Mouse (Mus musculus): Measurements from ENCODE around the gene Anapc2. TPM values are rescaled to one million over a fixed set of nuclear protein-coding genes. Genes with fewer than 3 reads are reported as not detected.

The Anapc2 gene
- total and polyA plus RNA-seq, 3 experiments = 13.0 to 55.2 (median 14.5) TPM

- Histone ChIP-seq H3K27me3 (replicated peaks) (no peaks in the 10 kb centered on the region), H3K4me1 (ENCODE audit: control insufficient read depth in 1 of 2, insufficient read depth in 2 of 2) (peaks cover 23 to 63% of the 10 kb centered on the region in 2 experiments), H3K79me2 (replicated peaks; ENCODE audit: control insufficient read depth, extremely low read depth, insufficient read depth, poor library complexity, severe bottlenecking) (peaks cover 5% of the 10 kb centered on the region; the same call in 1 of the 2 replicates), H3K4me3 (replicated peaks in 1 of 3; ENCODE audit: low read depth in 2 of 3, low read length in 2 of 3, poor library complexity in 1 of 3) (peak overlapping the region; percentile 16 to 86 (median 80)), H3K27ac (ENCODE audit: insufficient read depth, low read depth) (no peak overlapping the region), H3K9me3 (replicated peaks; ENCODE audit: low read length) (no peaks in the 10 kb centered on the region), H3K36me3 (replicated peaks in 1 of 2; ENCODE audit: control insufficient read depth in 1 of 2, insufficient read depth in 1 of 2, low read length in 1 of 2) (peaks cover 5 to 22% of the 10 kb centered on the region in 2 experiments), H3K9ac (ENCODE audit: insufficient read depth, low read depth) (no peak overlapping the region), H3K4me2 (ENCODE audit: insufficient read depth, low read depth, poor library complexity, severe bottlenecking) (peak overlapping the region; percentile 48)
- in situ Hi-C loops (cut with MboI; ENCODE audit: low pct_ligation_motif_present, low pct_unique_long_range_greater_than_20kb, low sequenced_read_pairs) = no loop called here
- dilution Hi-C loops (cut with MboI; ENCODE audit: extremely low pct_ligation_motif_present, extremely low pct_unique_long_range_greater_than_20kb, low sequenced_read_pairs) = no loop called here
- no peak for DNase-seq (ENCODE audit: extremely low read depth)
- TF ChIP-seq NELFE (IDR thresholded peaks at IDR 0.05; ENCODE audit: low read depth, low read length) (no peak), NRF1 (IDR thresholded peaks at IDR 0.05; ENCODE audit: low read depth, low read length) (no peak), PAX5 (IDR thresholded peaks at IDR 0.05; ENCODE audit: low read length) (no peak), MAX (IDR thresholded peaks at IDR 0.05; ENCODE audit: low read length) (no peak), ZC3H11A (IDR thresholded peaks at IDR 0.05; ENCODE audit: low read depth, low read length) (no peak), UBTF (IDR thresholded peaks at IDR 0.05; ENCODE audit: low read depth, low read length) (no peak), ELF1 (IDR thresholded peaks at IDR 0.05; ENCODE audit: low read depth, low read length) (no peak), CHD1 (IDR thresholded peaks at IDR 0.05; ENCODE audit: low read depth, low read length) (no peak), MAFK (IDR thresholded peaks at IDR 0.05; ENCODE audit: insufficient replicate concordance, low read length) (no peak), IRF4 (IDR thresholded peaks at IDR 0.05; ENCODE audit: low read depth, low read length) (no peak), KAT2A (IDR thresholded peaks at IDR 0.05; ENCODE audit: insufficient replicate concordance, low read length) (no peak), MYC (IDR thresholded peaks at IDR 0.05; ENCODE audit: low read depth, low read length) (no peak), ZKSCAN1 (IDR thresholded peaks at IDR 0.05; ENCODE audit: borderline replicate concordance, low read depth, low read length) (no peak), SMC3 (IDR thresholded peaks at IDR 0.05; ENCODE audit: low read depth, low read length) (no peak), JUND (conservative IDR thresholded peaks at IDR 0.05; ENCODE audit: low read depth, low read length) (no peak), TCF12 (IDR thresholded peaks at IDR 0.05; ENCODE audit: low read depth, low read length) (no peak)
Observed at GRCm38 (mm10) chr2:25264286-25264660, 8.0 kb upstream of the Anapc2 start.

- H3K4me1 ChIP-seq (ENCODE audit: control insufficient read depth in 1 of 2, insufficient read depth in 2 of 2) = peaks cover 23 to 64% of the 10 kb centered on the region in 2 experiments
- H3K36me3 ChIP-seq (replicated peaks in 1 of 2; ENCODE audit: control insufficient read depth in 1 of 2, insufficient read depth in 1 of 2, low read length in 1 of 2) = peaks cover 8 to 27% of the 10 kb centered on the region in 2 experiments
- in situ Hi-C loops (cut with MboI; ENCODE audit: low pct_ligation_motif_present, low pct_unique_long_range_greater_than_20kb, low sequenced_read_pairs) = no loop called here
- peak overlapping the region; percentile 48 for H3K4me2 ChIP-seq (ENCODE audit: insufficient read depth, low read depth, poor library complexity, severe bottlenecking)
- peak overlapping the region in 1 of 3 experiments; percentile 2 for H3K4me3 ChIP-seq (replicated peaks in 1 of 3; ENCODE audit: low read depth in 2 of 3, low read length in 2 of 3, poor library complexity in 1 of 3)
- H3K27ac ChIP-seq (ENCODE audit: insufficient read depth, low read depth) = no peak overlapping the region
- DNase-seq (ENCODE audit: extremely low read depth) = no peak
- dilution Hi-C loops (cut with MboI; ENCODE audit: extremely low pct_ligation_motif_present, extremely low pct_unique_long_range_greater_than_20kb, low sequenced_read_pairs) = no loop called here
- H3K9me3 ChIP-seq (replicated peaks; ENCODE audit: low read length) = no peaks in the 10 kb centered on the region
- H3K27me3 ChIP-seq (replicated peaks) = no peaks in the 10 kb centered on the region
- no peak for TF ChIP-seq USF2 (conservative IDR thresholded peaks at IDR 0.05; ENCODE audit: low read depth, low read length)
- no peak for TF ChIP-seq NELFE (IDR thresholded peaks at IDR 0.05; ENCODE audit: low read depth, low read length)
- no peak for TF ChIP-seq SMC3 (IDR thresholded peaks at IDR 0.05; ENCODE audit: low read depth, low read length)
- TF ChIP-seq KAT2A (IDR thresholded peaks at IDR 0.05; ENCODE audit: insufficient replicate concordance, low read length) = no peak
- TF ChIP-seq PAX5 (IDR thresholded peaks at IDR 0.05; ENCODE audit: low read length) = no peak
- no peak for TF ChIP-seq UBTF (IDR thresholded peaks at IDR 0.05; ENCODE audit: low read depth, low read length)
- TF ChIP-seq JUN (IDR thresholded peaks at IDR 0.05; ENCODE audit: insufficient read depth, low read depth, low read length) = no peak
- no peak for TF ChIP-seq MAX (IDR thresholded peaks at IDR 0.05; ENCODE audit: low read length)
- TF ChIP-seq TCF12 (IDR thresholded peaks at IDR 0.05; ENCODE audit: low read depth, low read length) = no peak
- TF ChIP-seq EP300 (IDR thresholded peaks at IDR 0.05; ENCODE audit: low read length) = no peak
- TF ChIP-seq ETS1 (conservative IDR thresholded peaks at IDR 0.05; ENCODE audit: low read depth, low read length) = no peak
- TF ChIP-seq GABPA (IDR thresholded peaks at IDR 0.05; ENCODE audit: insufficient replicate concordance, low read depth, low read length) = no peak
- no peak for TF ChIP-seq BHLHE40 (IDR thresholded peaks at IDR 0.05; ENCODE audit: low read depth, low read length)
- H3K9ac ChIP-seq (ENCODE audit: insufficient read depth, low read depth) = no peak overlapping the region
- peaks cover 5% of the 10 kb centered on the region; the same call in 1 of the 2 replicates for H3K79me2 ChIP-seq (replicated peaks; ENCODE audit: control insufficient read depth, extremely low read depth, insufficient read depth, poor library complexity, severe bottlenecking)
Observed at GRCm38 (mm10) chr2:25264851-25265250, 7.4 kb upstream of the Anapc2 start.

All from CH12.LX (cell line).